Mouse (Mus musculus): ENCODE measurements around the gene Irf2. TPM values are rescaled to one million over a fixed set of nuclear protein-coding genes. Genes with fewer than 3 reads are reported as not detected.

Gene Irf2
- total RNA-seq, 2 experiments from 2014 or later = 23.1 to 26.0 TPM

- intact Hi-C loops (cut with DNase I) = no loop called here
- no peak for DNase-seq
Measured at GRCm38 (mm10) chr8:46754355-46754754, 14.8 kb downstream of the Irf2 start.

GRCm38 (mm10) chr8:46755731-46756333 lies 16.3 kb downstream of the Irf2 start:
- intact Hi-C loops (cut with DNase I) = no loop called here
- no peak for DNase-seq

GRCm38 (mm10) chr8:46757613-46758012 lies 18.1 kb downstream of the Irf2 start:
- intact Hi-C loops (cut with DNase I) = no loop called here
- no peak for DNase-seq

GRCm38 (mm10) chr8:46758131-46758530 lies 18.6 kb downstream of the Irf2 start:
- no peak for DNase-seq
- intact Hi-C loops (cut with DNase I) = no loop called here

- intact Hi-C loops (cut with DNase I) = no loop called here
- DNase-seq = no peak
Measured at GRCm38 (mm10) chr8:46758676-46759075, 19.1 kb downstream of the Irf2 start.

GRCm38 (mm10) chr8:46759562-46759961 lies 20.0 kb downstream of the Irf2 start:
- no peak for DNase-seq
- intact Hi-C loops (cut with DNase I) = no loop called here

- intact Hi-C loops (cut with DNase I) = no loop called here
- DNase-seq = no peak
Measured at GRCm38 (mm10) chr8:46760701-46761100, 21.2 kb downstream of the Irf2 start.

GRCm38 (mm10) chr8:46761454-46761853 lies 21.9 kb downstream of the Irf2 start:
- intact Hi-C loops (cut with DNase I) = no loop called here
- DNase-seq = no peak

- intact Hi-C loops (cut with DNase I) = no loop called here
- DNase-seq = no peak
Measured at GRCm38 (mm10) chr8:46769408-46770180, 30.1 kb downstream of the Irf2 start.

GRCm38 (mm10) chr8:46770905-46771516 lies 31.5 kb downstream of the Irf2 start:
- DNase-seq = no peak
- intact Hi-C loops (cut with DNase I) = no loop called here

GRCm38 (mm10) chr8:46772801-46773200 lies 33.3 kb downstream of the Irf2 start:
- DNase-seq = no peak
- intact Hi-C loops (cut with DNase I) = no loop called here

GRCm38 (mm10) chr8:46777760-46778460 lies 38.4 kb downstream of the Irf2 start:
- intact Hi-C loops (cut with DNase I) = no loop called here
- DNase-seq = no peak

GRCm38 (mm10) chr8:46781067-46781657 lies 41.6 kb downstream of the Irf2 start:
- no peak for DNase-seq
- intact Hi-C loops (cut with DNase I) = no loop called here

GRCm38 (mm10) chr8:46782254-46782653 lies 42.7 kb downstream of the Irf2 start:
- intact Hi-C loops (cut with DNase I) = no loop called here
- no peak for DNase-seq

GRCm38 (mm10) chr8:46785070-46785469 lies 45.5 kb downstream of the Irf2 start:
- intact Hi-C loops (cut with DNase I) = no loop called here
- no peak for DNase-seq

GRCm38 (mm10) chr8:46785926-46786325 lies 46.4 kb downstream of the Irf2 start:
- DNase-seq = no peak
- intact Hi-C loops (cut with DNase I) = no loop called here

- intact Hi-C loops (cut with DNase I) = no loop called here
- no peak for DNase-seq
Measured at GRCm38 (mm10) chr8:46789091-46789881, 49.8 kb downstream of the Irf2 start.

GRCm38 (mm10) chr8:46791664-46792371 lies 52.3 kb downstream of the Irf2 start:
- intact Hi-C loops (cut with DNase I) = no loop called here
- DNase-seq = no peak

- DNase-seq = no peak
- intact Hi-C loops (cut with DNase I) = no loop called here
Measured at GRCm38 (mm10) chr8:46792653-46793052, 53.1 kb downstream of the Irf2 start.

- no peak for DNase-seq
- intact Hi-C loops (cut with DNase I) = no loop called here
Measured at GRCm38 (mm10) chr8:46793248-46793647, 53.7 kb downstream of the Irf2 start.
